Mouse (Mus musculus) retina, postnatal 7 days (tissue): ENCODE measurements around the gene Fbxw9.

Experiments
- DNase-seq: peaks from one replicate; pipeline ENCODE4 v3.0.0-alpha.2; 2012; ENCODE audit warnings: low read depth, low spot score

Gene Fbxw9

GRCm38 (mm10) chr8:85059879-85060616 is at the start of gene Fbxw9:
Gene Fbxw9, plus strand, starts transcription at chr8:85060055.
- peak; percentile 92 for DNase-seq

- DNase-seq, result no peak
Observed at GRCm38 (mm10) chr8:85011242-85011641, 48.6 kb upstream of the Fbxw9 start.

GRCm38 (mm10) chr8:85013230-85013840 is 46.5 kb upstream of the Fbxw9 start:
- peak; percentile 77 for DNase-seq

GRCm38 (mm10) chr8:85014431-85014830 is 45.4 kb upstream of the Fbxw9 start, which contains the start of gene Best2:
Gene Best2, minus strand, starts transcription at chr8:85014531.
- DNase-seq, result no peak

GRCm38 (mm10) chr8:85016724-85017123 is 43.1 kb upstream of the Fbxw9 start:
- DNase-seq, result no peak

GRCm38 (mm10) chr8:85017209-85017608 is 42.6 kb upstream of the Fbxw9 start:
- no peak for DNase-seq

GRCm38 (mm10) chr8:85021514-85022055 is 38.3 kb upstream of the Fbxw9 start:
- DNase-seq, result no peak

GRCm38 (mm10) chr8:85023846-85024245 is 36.0 kb upstream of the Fbxw9 start:
- no peak for DNase-seq

- peak; percentile 86 for DNase-seq
Observed at GRCm38 (mm10) chr8:85025098-85025932, 34.5 kb upstream of the Fbxw9 start, which contains the start of gene Asna1. Gene Asna1, minus strand, starts transcription at chr8:85025281.

- peak; percentile 93 for DNase-seq
Observed at GRCm38 (mm10) chr8:85026670-85027515, 33.0 kb upstream of the Fbxw9 start, which contains the start of gene Trir. Gene Trir, plus strand, starts transcription at chr8:85026823.

GRCm38 (mm10) chr8:85027516-85027855 is 32.4 kb upstream of the Fbxw9 start:
- DNase-seq, result no peak

GRCm38 (mm10) chr8:85027922-85028321 is 31.9 kb upstream of the Fbxw9 start:
- no peak for DNase-seq

- DNase-seq, result no peak
Observed at GRCm38 (mm10) chr8:85029271-85029670, 30.6 kb upstream of the Fbxw9 start.

- no peak for DNase-seq
Observed at GRCm38 (mm10) chr8:85032622-85033311, 27.1 kb upstream of the Fbxw9 start.

GRCm38 (mm10) chr8:85033867-85034266 is 26.0 kb upstream of the Fbxw9 start:
- no peak for DNase-seq

- DNase-seq, result no peak
Observed at GRCm38 (mm10) chr8:85034764-85035163, 25.1 kb upstream of the Fbxw9 start.

- DNase-seq, result no peak
Observed at GRCm38 (mm10) chr8:85035165-85035727, 24.6 kb upstream of the Fbxw9 start.

- DNase-seq, result no peak
Observed at GRCm38 (mm10) chr8:85035728-85036310, 24.0 kb upstream of the Fbxw9 start.

GRCm38 (mm10) chr8:85036381-85036717 is 23.5 kb upstream of the Fbxw9 start:
- no peak for DNase-seq
